Mouse (Mus musculus): ENCODE results near the gene A430033K04Rik. TPM values are rescaled to one million over a fixed set of nuclear protein-coding genes. Genes with fewer than 3 reads are reported as not detected.

The A430033K04Rik gene
- total RNA-seq, 2 experiments from 2014 or later = 4.1 to 4.3 TPM

GRCm38 (mm10) chr5:138694036-138694435 lies 71.4 kb downstream of the A430033K04Rik start:
- DNase-seq = no peak
- intact Hi-C loops (cut with DNase I) = no loop called here

- DNase-seq = peak in 1 of 2 experiments; percentile 11
- intact Hi-C loops (cut with DNase I) = no loop called here
Measured at GRCm38 (mm10) chr5:138694496-138695167, 72.0 kb downstream of the A430033K04Rik start.

GRCm38 (mm10) chr5:138697466-138697865 lies 74.8 kb downstream of the A430033K04Rik start:
- no peak for DNase-seq
- intact Hi-C loops (cut with DNase I) = no loop called here

Small RNA genes within 50 kb of the gene (microRNA-seq; reads per million reads assigned to microRNA genes)
- 0 reads per million in 2 experiments for gene Gm24082

Other genes with a start within 250 kb of the A430033K04Rik start
- 1 to 10 TPM; 7.5 TPM for gene Zfp157, start 181.4 kb upstream of the A430033K04Rik start, total RNA-seq (2021)
- not detected for gene 1700123K08Rik, start 58.1 kb upstream of the A430033K04Rik start, total RNA-seq (2021)
- gene Zfp68, start 3.1 kb upstream of the A430033K04Rik start, total RNA-seq (2021) = 10 to 100 TPM; 22.7 to 23.5 TPM
- gene Fam20c, start 131.7 kb downstream of the A430033K04Rik start, total RNA-seq (2021) = 10 to 100 TPM in 1 of 2 experiments, 1 to 10 TPM in 1; 9.9 to 10.4 TPM
- gene Gm5294, start 197.2 kb downstream of the A430033K04Rik start, total RNA-seq (2021) = not detected

Measured in heart, postnatal 14 days (tissue).